Mouse (Mus musculus): ENCODE results near the gene Agpat2.

- TF ChIP-seq CTCF (IDR thresholded peaks at IDR 0.05 in 2 of 3, conservative IDR thresholded peaks at IDR 0.05 in 1 of 3; ENCODE audit: control insufficient read depth in 1 of 3, insufficient read depth in 1 of 3, low read depth in 2 of 3, low read length in 3 of 3, poor library complexity in 1 of 3, severe bottlenecking in 1 of 3) (no peak), TAL1 (IDR thresholded peaks at IDR 0.05; ENCODE audit: low read length) (no peak), BHLHE40 (IDR thresholded peaks at IDR 0.05; ENCODE audit: borderline replicate concordance, low read depth, low read length) (no peak), MAX (IDR thresholded peaks at IDR 0.05; ENCODE audit: low read length) (no peak), POLR2A (IDR thresholded peaks at IDR 0.05; ENCODE audit: control insufficient read depth in 1 of 2, insufficient read depth in 1 of 2, low read depth in 1 of 2, low read length in 2 of 2, poor library complexity in 1 of 2) (no peak), ZC3H11A (IDR thresholded peaks at IDR 0.05; ENCODE audit: low read depth, low read length) (no peak), ZMIZ1 (IDR thresholded peaks at IDR 0.05; ENCODE audit: low read depth, low read length) (no peak), MEF2A (IDR thresholded peaks at IDR 0.05; ENCODE audit: extremely low read depth, insufficient replicate concordance, low read depth, low read length, poor library complexity, severe bottlenecking) (no peak), EP300 (IDR thresholded peaks at IDR 0.05; ENCODE audit: low read depth in 1 of 2, low read length in 2 of 2) (no peak)
These were observed 1.1 kb downstream of the Agpat2 start for GRCm38 (mm10) chr2:26603159-26603558.

Measured in MEL (cell line).